Mouse (Mus musculus) erythroblast, embryonic 14.5 days (primary cell): Measurements from ENCODE around the gene Ipo5.

Experiments
- GATA1 ChIP-seq: IDR thresholded peaks from 2 replicates; pipeline ENCODE4 v1.6.1; 2012; ENCODE audit warnings: low read length, inconsistent platforms, mixed read lengths
- TAL1 ChIP-seq: IDR thresholded peaks from 3 replicates; pipeline ENCODE4 v1.6.1; 2012; ENCODE audit warnings: low read length, inconsistent platforms, mixed read lengths

DNA sequence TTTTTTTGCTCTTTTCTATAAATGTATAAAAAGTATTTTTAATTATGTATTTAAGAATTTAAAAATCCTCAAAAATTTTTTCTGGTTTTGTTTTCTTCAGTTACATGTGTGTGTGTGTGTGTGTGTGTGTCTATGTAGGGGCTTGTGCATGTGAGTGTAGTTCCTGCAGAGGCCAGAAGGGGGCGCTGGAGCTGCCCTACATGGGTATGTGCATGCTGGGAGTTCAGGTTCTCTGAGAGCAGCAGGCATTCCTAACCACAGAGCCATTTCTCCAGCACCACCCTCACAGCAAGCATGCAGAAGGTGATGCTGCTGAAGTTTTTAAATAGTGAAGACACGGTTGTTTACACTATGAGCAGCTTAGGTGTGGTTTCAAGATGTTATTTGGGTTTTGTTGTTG, 41.4 kb downstream of the Ipo5 start:
- TF ChIP-seq GATA1: no peak
- TF ChIP-seq TAL1: no peak
